Mouse (Mus musculus): Measurements from ENCODE around the gene Cdc37. TPM values are rescaled to one million over a fixed set of nuclear protein-coding genes. Genes with fewer than 3 reads are reported as not detected.
"Not testable (repeated sequence)": the region's sequence is repeated elsewhere in the genome, so short reads cannot be mapped to it uniquely, and the experiment has no call there.

Gene Cdc37
- polyA plus RNA-seq (2014; fragmentation: Nextera tagmentation; extraction: Ambion mirVana): 407 and 424 TPM in 2 replicates

DNA sequence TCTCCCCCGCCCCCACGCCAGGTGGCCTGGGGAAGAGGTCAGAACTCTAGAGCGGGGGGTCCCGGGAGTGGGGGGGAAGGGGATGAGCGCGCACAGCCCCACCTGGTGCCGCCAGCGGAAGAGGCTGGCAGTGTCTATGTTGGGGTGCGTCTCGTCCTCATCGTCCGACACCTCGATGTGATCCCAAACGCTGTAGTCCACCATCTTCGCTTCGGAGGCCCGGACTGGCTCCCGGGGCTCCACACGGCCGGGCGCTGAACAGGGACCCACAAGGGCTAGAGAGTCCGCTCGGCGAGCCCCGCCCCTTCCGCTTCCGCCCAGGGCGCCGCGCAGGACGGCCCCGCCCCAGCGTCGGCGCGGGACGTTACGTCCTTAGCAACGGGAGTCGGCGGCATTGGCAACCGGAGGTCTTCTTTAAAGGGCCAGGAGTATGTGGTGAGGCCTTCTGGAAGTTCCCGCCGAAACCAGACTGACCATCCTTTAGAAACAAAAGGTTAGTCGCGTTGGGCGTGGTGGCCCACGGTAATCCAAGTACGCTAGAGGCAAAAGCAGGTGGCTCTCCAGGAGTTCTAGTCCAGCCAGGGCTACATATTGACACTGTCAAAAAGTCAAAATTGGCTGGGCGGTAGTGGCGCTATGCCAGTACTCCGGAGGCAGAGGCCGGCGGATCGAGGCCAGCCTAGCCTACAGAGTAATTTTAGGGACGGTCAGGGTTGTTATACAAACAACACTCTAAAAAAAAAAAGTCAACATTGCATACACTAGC is at the start of gene Cdc37:
Cdc37 (minus strand) TSS at position 329 of the 766 bp plus-strand sequence.
- peaks cover 40% of the 10 kb centered on the region for H3K4me1 ChIP-seq (ENCODE audit: control insufficient read depth, insufficient read depth, low read length)
- H3K9ac ChIP-seq (ENCODE audit: low read length): peak within 1 kb of the TSS; percentile 82
- H3K36me3 ChIP-seq (ENCODE audit: control insufficient read depth, insufficient read depth, low read length): peaks cover 1% of the 10 kb centered on the region
- 5% methylated on average over 56 of the region's 56 CpGs for WGBS
- ATAC-seq (ENCODE audit: insufficient number of reproducible peaks, low FRiP score, low TSS enrichment, low read depth) (peak; percentile 89), DNase-seq (ENCODE audit: low spot score) (peak; percentile 97)
- H3K9me3 ChIP-seq (ENCODE audit: control insufficient read depth, low read length): no peaks in the 10 kb centered on the region
- H3K27me3 ChIP-seq (ENCODE audit: control insufficient read depth, insufficient read depth, low read length): no peaks in the 10 kb centered on the region
- peak within 1 kb of the TSS; percentile 32; the same call in 1 of the 2 replicates for H3K27ac ChIP-seq (replicated peaks; ENCODE audit: low read depth, low read length)
- H3K4me2 ChIP-seq (ENCODE audit: low read depth, severe bottlenecking): peak within 1 kb of the TSS; percentile 79
- H3K4me3 ChIP-seq (ENCODE audit: low read depth, low read length): peak within 1 kb of the TSS; percentile 77

DNA sequence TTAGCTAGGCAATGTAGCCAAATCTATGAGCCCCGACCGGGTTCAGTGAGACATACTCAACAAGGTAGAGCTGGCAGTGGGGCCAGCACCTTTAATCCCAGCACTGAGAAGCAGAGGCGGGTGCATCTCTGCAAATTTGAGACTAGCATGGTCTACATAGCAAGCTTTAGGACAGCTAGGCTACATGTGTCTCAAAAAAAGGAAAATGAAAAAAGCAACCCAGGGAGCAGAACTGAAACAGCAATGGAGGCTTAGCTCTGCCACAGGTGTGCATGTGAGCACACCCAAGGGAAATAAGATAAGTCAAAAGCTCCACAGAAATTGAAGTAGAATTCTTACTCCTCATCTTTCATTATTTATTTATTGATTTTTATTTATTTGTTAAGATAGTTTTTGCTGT is 49.2 kb upstream of the Cdc37 start:
- H3K36me3 ChIP-seq (ENCODE audit: control insufficient read depth, insufficient read depth, low read length): no peaks in the 10 kb centered on the region
- no peaks in the 10 kb centered on the region for H3K27me3 ChIP-seq (ENCODE audit: control insufficient read depth, insufficient read depth, low read length)
- H3K4me2 ChIP-seq (ENCODE audit: low read depth, severe bottlenecking): no peak overlapping the region
- 78% methylated on average over 3 of the region's 3 CpGs for WGBS
- H3K4me1 ChIP-seq (ENCODE audit: control insufficient read depth, insufficient read depth, low read length): peaks cover 19% of the 10 kb centered on the region
- no peak overlapping the region for H3K27ac ChIP-seq (replicated peaks; ENCODE audit: low read depth, low read length)
- ATAC-seq (ENCODE audit: insufficient number of reproducible peaks, low FRiP score, low TSS enrichment, low read depth) (no peak), DNase-seq (ENCODE audit: low spot score) (no peak)
- no peak overlapping the region for H3K9ac ChIP-seq (ENCODE audit: low read length)
- no peak overlapping the region for H3K4me3 ChIP-seq (ENCODE audit: low read depth, low read length)
- no peaks in the 10 kb centered on the region for H3K9me3 ChIP-seq (ENCODE audit: control insufficient read depth, low read length)

DNA sequence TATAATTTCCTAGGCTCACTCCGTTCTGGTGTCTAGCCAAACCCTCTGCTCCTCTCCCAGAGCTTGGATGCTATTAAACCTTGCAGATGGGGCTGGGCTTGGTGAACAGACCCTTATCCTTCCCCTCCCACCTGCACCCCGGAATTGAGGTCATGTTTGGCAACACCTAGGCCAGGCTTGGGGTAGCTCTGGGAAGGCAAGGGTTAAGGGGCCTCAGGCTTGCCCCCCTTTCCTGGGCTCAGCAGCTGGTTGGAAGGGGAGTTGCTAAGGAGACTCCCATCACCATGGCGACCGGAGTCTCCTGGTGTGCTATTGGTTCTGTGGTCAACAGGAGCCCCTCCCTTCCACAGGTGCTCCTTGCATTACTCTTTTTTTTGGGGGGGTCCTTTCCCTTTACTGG is 48.2 kb upstream of the Cdc37 start:
- WGBS: 26% methylated on average over 4 of the region's 4 CpGs
- peak; percentile 63; the same call in 1 of the 2 replicates for ATAC-seq (ENCODE audit: insufficient number of reproducible peaks, low FRiP score, low TSS enrichment, low read depth)
- no peak overlapping the region for H3K27ac ChIP-seq (replicated peaks; ENCODE audit: low read depth, low read length)

DNA sequence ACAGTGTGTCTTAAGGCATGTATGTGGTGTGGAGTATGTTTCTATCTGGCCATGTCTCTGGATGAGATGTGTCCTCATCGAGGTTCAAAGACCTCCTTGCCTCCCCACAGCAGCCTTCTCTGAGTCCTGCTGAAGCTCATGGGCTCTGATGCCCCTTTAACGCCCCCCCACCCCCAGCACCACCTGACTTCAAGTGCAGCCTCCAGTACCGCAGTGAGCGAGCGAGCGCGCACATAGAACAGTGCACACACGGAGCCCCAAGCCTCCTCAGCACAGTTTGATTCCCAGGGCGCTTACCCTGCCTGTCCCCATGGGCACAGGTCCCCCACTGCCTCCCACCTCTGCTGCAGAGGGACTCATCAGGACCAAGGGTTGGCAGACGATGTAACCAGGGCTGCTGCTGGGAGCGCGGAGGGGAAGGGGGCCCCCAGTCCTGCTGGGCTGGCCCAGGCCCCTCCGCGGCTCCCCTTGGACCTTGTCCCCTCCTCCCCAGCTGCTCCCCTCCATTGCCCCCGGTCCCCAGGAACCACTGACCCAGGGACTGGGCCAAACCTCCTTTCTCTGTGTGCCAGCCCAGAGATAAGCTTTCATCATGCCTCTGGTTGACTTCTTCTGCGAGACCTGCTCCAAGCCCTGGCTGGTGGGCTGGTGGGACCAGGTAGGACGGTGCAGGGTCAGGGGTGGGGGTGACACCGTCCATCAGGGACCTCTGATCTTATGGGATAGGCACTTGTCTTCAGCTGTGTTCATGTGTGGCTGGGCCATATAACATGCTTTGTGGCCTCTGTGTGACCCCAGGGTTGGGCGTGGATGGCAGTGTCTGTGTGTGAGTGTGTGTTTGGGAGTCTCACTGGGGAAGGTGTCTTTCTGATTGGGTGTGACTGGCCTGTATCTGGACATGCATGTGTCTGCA is 47.0 kb upstream of the Cdc37 start:
- Histone ChIP-seq H3K9ac (ENCODE audit: low read length) (peak overlapping the region; percentile 41; the same call in 1 of the 2 replicates), H3K4me3 (ENCODE audit: low read depth, low read length) (peak overlapping the region; percentile 24), H3K36me3 (ENCODE audit: control insufficient read depth, insufficient read depth, low read length) (no peaks in the 10 kb centered on the region), H3K27ac (replicated peaks; ENCODE audit: low read depth, low read length) (no peak overlapping the region), H3K4me1 (ENCODE audit: control insufficient read depth, insufficient read depth, low read length) (peaks cover 19% of the 10 kb centered on the region), H3K9me3 (ENCODE audit: control insufficient read depth, low read length) (no peaks in the 10 kb centered on the region), H3K27me3 (ENCODE audit: control insufficient read depth, insufficient read depth, low read length) (no peaks in the 10 kb centered on the region), H3K4me2 (ENCODE audit: low read depth, severe bottlenecking) (peak overlapping the region; percentile 44)
- 49% methylated on average over 19 of the region's 19 CpGs for WGBS
- ATAC-seq (ENCODE audit: insufficient number of reproducible peaks, low FRiP score, low TSS enrichment, low read depth) (no peak), DNase-seq (ENCODE audit: low spot score) (no peak)

More for the DNA sequence above, 48.2 kb upstream of the Cdc37 start:
- DNase-seq (ENCODE audit: low spot score): peak; percentile 68
- Histone ChIP-seq H3K4me2 (ENCODE audit: low read depth, severe bottlenecking) (no peak overlapping the region; the same call in 1 of the 2 replicates), H3K4me1 (ENCODE audit: control insufficient read depth, insufficient read depth, low read length) (peaks cover 19% of the 10 kb centered on the region), H3K9ac (ENCODE audit: low read length) (no peak overlapping the region), H3K4me3 (ENCODE audit: low read depth, low read length) (no peak overlapping the region), H3K9me3 (ENCODE audit: control insufficient read depth, low read length) (no peaks in the 10 kb centered on the region), H3K27me3 (ENCODE audit: control insufficient read depth, insufficient read depth, low read length) (no peaks in the 10 kb centered on the region), H3K36me3 (ENCODE audit: control insufficient read depth, insufficient read depth, low read length) (no peaks in the 10 kb centered on the region)

DNA sequence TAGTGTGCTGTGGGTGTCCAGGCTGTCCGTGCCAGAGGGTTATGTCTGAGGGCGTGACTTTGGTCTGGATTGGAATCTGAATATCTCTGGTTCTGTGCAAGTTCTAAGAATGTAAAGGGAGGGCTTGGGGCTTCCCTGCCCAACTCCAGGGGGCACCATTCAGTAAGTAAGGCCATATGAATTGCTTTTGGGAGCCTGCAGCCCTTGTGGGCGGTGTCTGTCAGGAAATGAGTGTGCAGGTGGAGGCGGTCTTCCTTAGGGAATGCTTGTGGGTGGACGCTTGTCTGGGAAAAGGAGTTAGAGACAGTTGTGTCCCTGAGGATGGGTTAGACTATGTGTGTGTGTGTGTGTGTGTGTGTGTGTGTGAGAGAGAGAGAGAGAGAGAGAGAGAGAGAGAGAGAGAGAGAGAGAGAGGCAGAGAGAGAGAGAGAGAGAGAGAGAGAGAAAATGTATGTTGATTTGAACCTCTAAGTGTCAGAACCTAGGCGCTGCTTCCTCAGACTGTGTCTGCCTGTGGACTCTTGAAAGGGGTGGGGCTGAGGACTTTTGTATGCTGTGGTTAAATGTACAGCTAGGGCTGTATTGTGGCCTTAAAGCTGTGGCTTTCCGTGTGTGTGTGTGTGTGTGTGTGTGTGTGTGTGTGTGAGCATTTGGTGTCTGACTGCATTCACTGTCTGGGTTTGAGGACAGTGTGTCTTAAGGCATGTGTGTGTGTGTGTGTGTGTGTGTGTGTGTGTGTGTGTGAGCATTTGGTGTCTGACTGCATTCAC is 46.1 kb upstream of the Cdc37 start:
- H3K9me3 ChIP-seq (ENCODE audit: control insufficient read depth, low read length); H3K27me3 ChIP-seq (ENCODE audit: control insufficient read depth, insufficient read depth, low read length); H3K4me2 ChIP-seq (ENCODE audit: low read depth, severe bottlenecking); DNase-seq (ENCODE audit: low spot score); ATAC-seq (ENCODE audit: insufficient number of reproducible peaks, low FRiP score, low TSS enrichment, low read depth); H3K36me3 ChIP-seq (ENCODE audit: control insufficient read depth, insufficient read depth, low read length); H3K9ac ChIP-seq (ENCODE audit: low read length); H3K4me3 ChIP-seq (ENCODE audit: low read depth, low read length); H3K27ac ChIP-seq (replicated peaks; ENCODE audit: low read depth, low read length): not testable (repeated sequence)
- H3K4me1 ChIP-seq (ENCODE audit: control insufficient read depth, insufficient read depth, low read length): peaks cover 19% of the 10 kb centered on the region
- 61% methylated on average over 7 of the region's 7 CpGs for WGBS

DNA sequence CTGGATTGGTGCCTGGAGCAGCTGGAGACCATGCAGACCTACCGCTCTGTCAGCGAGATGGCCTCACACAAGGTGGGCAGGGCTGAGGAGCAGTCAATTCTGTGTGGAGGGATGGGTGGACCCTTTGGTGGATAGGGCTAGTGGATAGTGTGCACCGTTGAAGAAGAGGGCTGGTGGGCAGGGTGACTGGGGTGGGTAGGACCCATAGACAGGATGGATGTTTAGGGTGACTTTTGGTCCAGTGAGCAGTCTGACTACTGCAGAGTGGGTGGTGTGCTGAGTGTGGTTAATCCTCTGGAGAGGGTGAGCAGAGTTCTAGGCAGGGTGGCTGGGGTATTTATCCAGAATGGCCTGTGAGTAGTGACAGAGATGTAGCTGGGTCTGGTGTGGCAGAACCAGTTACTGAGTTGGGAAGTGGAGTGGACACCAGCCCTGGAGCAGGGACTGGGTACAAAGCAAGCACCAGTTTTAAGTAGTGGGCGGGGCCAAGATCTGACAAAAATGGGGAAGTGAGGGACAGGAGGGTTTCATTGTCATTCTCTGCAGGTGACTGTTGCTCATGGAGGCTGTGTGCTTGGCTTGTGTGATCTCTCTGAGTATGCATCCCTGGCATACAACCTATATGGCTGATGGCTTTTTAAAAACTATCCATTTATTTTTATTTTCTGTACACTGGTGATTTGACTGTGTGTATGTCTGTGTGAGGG is 45.2 kb upstream of the Cdc37 start:
- Histone ChIP-seq H3K36me3 (ENCODE audit: control insufficient read depth, insufficient read depth, low read length) (no peaks in the 10 kb centered on the region), H3K4me1 (ENCODE audit: control insufficient read depth, insufficient read depth, low read length) (peaks cover 19% of the 10 kb centered on the region), H3K27ac (replicated peaks; ENCODE audit: low read depth, low read length) (no peak overlapping the region), H3K9ac (ENCODE audit: low read length) (no peak overlapping the region), H3K9me3 (ENCODE audit: control insufficient read depth, low read length) (no peaks in the 10 kb centered on the region), H3K4me2 (ENCODE audit: low read depth, severe bottlenecking) (no peak overlapping the region), H3K4me3 (ENCODE audit: low read depth, low read length) (no peak overlapping the region), H3K27me3 (ENCODE audit: control insufficient read depth, insufficient read depth, low read length) (no peaks in the 10 kb centered on the region)
- no peak for ATAC-seq (ENCODE audit: insufficient number of reproducible peaks, low FRiP score, low TSS enrichment, low read depth)
- DNase-seq (ENCODE audit: low spot score): no peak
- 91% methylated on average over 4 of the region's 4 CpGs for WGBS

DNA sequence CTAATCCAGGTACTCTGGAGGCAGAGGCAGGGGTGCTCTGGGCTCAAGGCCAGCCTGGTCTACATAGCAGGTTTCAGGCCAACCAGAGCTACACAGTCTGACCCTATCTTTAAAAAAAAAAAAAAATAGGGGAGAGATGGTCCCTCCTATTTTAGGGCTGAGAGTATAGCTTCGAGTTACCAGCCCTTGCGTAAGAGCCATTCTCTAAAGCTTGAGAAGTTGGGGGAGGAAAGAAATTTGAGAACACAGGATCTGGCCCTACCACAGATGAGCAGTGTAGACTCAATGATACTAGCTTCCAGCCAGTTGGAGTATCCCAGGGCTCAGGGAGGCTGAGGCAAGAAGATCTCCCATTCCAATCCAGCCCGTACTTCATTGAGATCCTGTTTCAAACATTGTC is 44.0 kb upstream of the Cdc37 start:
- Histone ChIP-seq H3K4me2 (ENCODE audit: low read depth, severe bottlenecking) (no peak overlapping the region), H3K9ac (ENCODE audit: low read length) (no peak overlapping the region), H3K27ac (replicated peaks; ENCODE audit: low read depth, low read length) (no peak overlapping the region), H3K27me3 (ENCODE audit: control insufficient read depth, insufficient read depth, low read length) (no peaks in the 10 kb centered on the region), H3K4me1 (ENCODE audit: control insufficient read depth, insufficient read depth, low read length) (peaks cover 19% of the 10 kb centered on the region), H3K9me3 (ENCODE audit: control insufficient read depth, low read length) (no peaks in the 10 kb centered on the region), H3K36me3 (ENCODE audit: control insufficient read depth, insufficient read depth, low read length) (no peaks in the 10 kb centered on the region), H3K4me3 (ENCODE audit: low read depth, low read length) (no peak overlapping the region)
- WGBS: 84% methylated on average over 3 of the region's 3 CpGs
- DNase-seq (ENCODE audit: low spot score) (no peak), ATAC-seq (ENCODE audit: insufficient number of reproducible peaks, low FRiP score, low TSS enrichment, low read depth) (no peak)
